Mouse (Mus musculus) megakaryocyte, embryonic 14.5 days (primary cell): ENCODE data around the gene Pip5kl1. TPM values are rescaled to one million over a fixed set of nuclear protein-coding genes. Genes with fewer than 3 reads are reported as not detected.

Source experiments
- H3K27me3 ChIP-seq: replicated peaks from 2 replicates; pipeline ENCODE3; 2012; ENCODE audit warnings: inconsistent platforms
- H3K36me3 ChIP-seq: replicated peaks from 2 replicates; pipeline ENCODE3; 2012; ENCODE audit warnings: low read length, inconsistent platforms, mixed read lengths
- H3K4me1 ChIP-seq: 2 replicates; pipeline ENCODE4 v1.6.1; 2012; ENCODE audit warnings: inconsistent platforms
- H3K4me3 ChIP-seq: replicated peaks from 2 replicates; pipeline ENCODE3; 2012; ENCODE audit warnings: moderate library complexity, mild to moderate bottlenecking, inconsistent platforms
- H3K9me3 ChIP-seq: 2 replicates; pipeline ENCODE4 v1.6.1; 2012; ENCODE audit warnings: inconsistent platforms
- FLI1 ChIP-seq: IDR thresholded peaks from 2 replicates; pipeline ENCODE4 v1.6.1; 2012; ENCODE audit warnings: low read length, inconsistent platforms, mixed read lengths
- GATA1 ChIP-seq: IDR thresholded peaks from 3 replicates; pipeline ENCODE4 v1.6.1; 2012; ENCODE audit warnings: mixed read lengths, low read length, inconsistent platforms, borderline replicate concordance
- polyA plus RNA-seq: library from polyadenylated mRNA; stranded (reverse); fragments of >175 nt; gene quantifications from 2 replicates; pipeline ENCODE4 v1.2.3, GENCODE M21; 2012; ENCODE audit warnings: low replicate concordance; ENCODE audit not compliant: insufficient read depth

Gene Pip5kl1
- polyA plus RNA-seq, 1 experiment: not detected

GRCm38 (mm10) chr2:32625212-32625872, 50.7 kb downstream of the Pip5kl1 start:
- H3K36me3 ChIP-seq: peaks cover 27% of the 10 kb centered on the region
- H3K4me1 ChIP-seq: peaks cover 87% of the 10 kb centered on the region
- H3K4me3 ChIP-seq: peak overlapping the region; percentile 86
- H3K27me3 ChIP-seq: no peaks in the 10 kb centered on the region
- no peaks in the 10 kb centered on the region for H3K9me3 ChIP-seq
- TF ChIP-seq FLI1: no peak
- TF ChIP-seq GATA1: no peak

- Histone ChIP-seq H3K27me3 (no peaks in the 10 kb centered on the region), H3K9me3 (no peaks in the 10 kb centered on the region), H3K36me3 (peaks cover 26% of the 10 kb centered on the region), H3K4me1 (peaks cover 87% of the 10 kb centered on the region), H3K4me3 (peak overlapping the region; percentile 86)
- no peak for TF ChIP-seq FLI1
- TF ChIP-seq GATA1: no peak
Observed at GRCm38 (mm10) chr2:32625873-32626694, 51.5 kb downstream of the Pip5kl1 start.

GRCm38 (mm10) chr2:32627266-32628043, 52.9 kb downstream of the Pip5kl1 start:
- Histone ChIP-seq H3K4me1 (peaks cover 88% of the 10 kb centered on the region), H3K9me3 (no peaks in the 10 kb centered on the region), H3K27me3 (peaks cover 2% of the 10 kb centered on the region), H3K4me3 (no peak overlapping the region), H3K36me3 (peaks cover 23% of the 10 kb centered on the region)
- no peak for TF ChIP-seq FLI1
- no peak for TF ChIP-seq GATA1

GRCm38 (mm10) chr2:32628044-32628550, 53.5 kb downstream of the Pip5kl1 start:
- Histone ChIP-seq H3K27me3 (peaks cover 2% of the 10 kb centered on the region), H3K36me3 (peaks cover 22% of the 10 kb centered on the region), H3K4me1 (peaks cover 93% of the 10 kb centered on the region), H3K4me3 (peak overlapping the region; percentile 85), H3K9me3 (no peaks in the 10 kb centered on the region)
- TF ChIP-seq FLI1: no peak
- TF ChIP-seq GATA1: no peak

- peaks cover 97% of the 10 kb centered on the region for H3K4me1 ChIP-seq
- H3K27me3 ChIP-seq: peaks cover 2% of the 10 kb centered on the region
- H3K4me3 ChIP-seq: peak overlapping the region; percentile 85
- TF ChIP-seq FLI1 (no peak), GATA1 (no peak)
- no peaks in the 10 kb centered on the region for H3K9me3 ChIP-seq
- H3K36me3 ChIP-seq: peaks cover 28% of the 10 kb centered on the region
Observed at GRCm38 (mm10) chr2:32628729-32629128, 54.1 kb downstream of the Pip5kl1 start.

GRCm38 (mm10) chr2:32629276-32629976, 54.8 kb downstream of the Pip5kl1 start:
- Histone ChIP-seq H3K4me3 (peak overlapping the region; percentile 85), H3K9me3 (no peaks in the 10 kb centered on the region), H3K27me3 (peaks cover 2% of the 10 kb centered on the region), H3K4me1 (peaks cover 100% of the 10 kb centered on the region), H3K36me3 (peaks cover 34% of the 10 kb centered on the region)
- TF ChIP-seq FLI1: no peak
- TF ChIP-seq GATA1: no peak

GRCm38 (mm10) chr2:32630036-32630435, 55.4 kb downstream of the Pip5kl1 start:
- no peak for TF ChIP-seq FLI1
- no peak for TF ChIP-seq GATA1
- peak overlapping the region; percentile 85 for H3K4me3 ChIP-seq
- peaks cover 40% of the 10 kb centered on the region for H3K36me3 ChIP-seq
- H3K9me3 ChIP-seq: no peaks in the 10 kb centered on the region
- H3K27me3 ChIP-seq: peaks cover 2% of the 10 kb centered on the region
- peaks cover 100% of the 10 kb centered on the region for H3K4me1 ChIP-seq

- Histone ChIP-seq H3K36me3 (peaks cover 42% of the 10 kb centered on the region), H3K9me3 (no peaks in the 10 kb centered on the region), H3K4me1 (peaks cover 94% of the 10 kb centered on the region), H3K4me3 (peak overlapping the region; percentile 73), H3K27me3 (peaks cover 2% of the 10 kb centered on the region)
- TF ChIP-seq GATA1 (no peak), FLI1 (no peak)
Observed at GRCm38 (mm10) chr2:32631046-32631445, 56.4 kb downstream of the Pip5kl1 start.
